Mouse (Mus musculus) large intestine, adult 2 months (tissue): Measurements from ENCODE around the gene Olfr649. TPM values are rescaled to one million over a fixed set of nuclear protein-coding genes. Genes with fewer than 3 reads are reported as not detected.

Experiments used
- polyA plus RNA-seq: library from polyadenylated mRNA; depleted of rRNA; stranded (reverse); fragments of >200 nt; gene quantifications from 2 replicates; pipeline ENCODE4 v1.2.3, GENCODE M21; 2012; rRNA removed

Olfr649 gene
- polyA plus RNA-seq, 1 experiment = not detected

Other genes starting within 250 kb of the Olfr649 start
- gene Olfr635, start 224.8 kb downstream of the Olfr649 start, polyA plus RNA-seq = not detected in 2 replicates
- gene Olfr638, start 197.2 kb downstream of the Olfr649 start, polyA plus RNA-seq = not detected in 2 replicates
- not detected in 2 replicates for gene Olfr639, start 178.7 kb downstream of the Olfr649 start, polyA plus RNA-seq
- not detected in 2 replicates for gene Olfr640, start 170.4 kb downstream of the Olfr649 start, polyA plus RNA-seq
- not detected in 2 replicates for gene Olfr641, start 160.5 kb downstream of the Olfr649 start, polyA plus RNA-seq
- gene Olfr642, start 143.3 kb downstream of the Olfr649 start, polyA plus RNA-seq = not detected in 2 replicates
- gene 4930516K23Rik, start 134.5 kb downstream of the Olfr649 start, polyA plus RNA-seq = not detected in 2 replicates
- not detected in 2 replicates for gene Olfr644, start 124.1 kb downstream of the Olfr649 start, polyA plus RNA-seq
- gene Olfr645, start 110.5 kb downstream of the Olfr649 start, polyA plus RNA-seq = not detected in 2 replicates
- gene Olfr646, start 91.1 kb downstream of the Olfr649 start, polyA plus RNA-seq = not detected in 2 replicates
- gene Ubqln5, start 66.2 kb downstream of the Olfr649 start, polyA plus RNA-seq = not detected in 2 replicates
- not detected in 2 replicates for gene Olfr643, start 58.6 kb downstream of the Olfr649 start, polyA plus RNA-seq
- not detected in 2 replicates for gene Ubqln3, start 52.7 kb downstream of the Olfr649 start, polyA plus RNA-seq
- gene Ubqlnl, start 45.4 kb downstream of the Olfr649 start, polyA plus RNA-seq = not detected in 2 replicates
- gene Olfm5, start 31.2 kb downstream of the Olfr649 start, polyA plus RNA-seq = not detected in 2 replicates
- 0.02 TPM in 1 of 2 replicates, not detected in the other for gene Olfr648, start 12.6 kb downstream of the Olfr649 start, polyA plus RNA-seq
- gene Trim6, start 22.8 kb upstream of the Olfr649 start, polyA plus RNA-seq = 0.79 and 1.1 TPM in 2 replicates
- gene Trim34a, start 48.5 kb upstream of the Olfr649 start, polyA plus RNA-seq = 3.8 and 5.5 TPM in 2 replicates
- 0.40 and 0.81 TPM in 2 replicates for gene Trim5, start 92.1 kb upstream of the Olfr649 start, polyA plus RNA-seq
- gene Trim12a, start 119.5 kb upstream of the Olfr649 start, polyA plus RNA-seq = 5.3 and 8.3 TPM in 2 replicates
- 2.5 and 3.6 TPM in 2 replicates for gene Trim34b, start 133.5 kb upstream of the Olfr649 start, polyA plus RNA-seq
- gene Trim12c, start 157.4 kb upstream of the Olfr649 start, polyA plus RNA-seq = 4.2 and 5.8 TPM in 2 replicates
- 0.12 and 0.17 TPM in 2 replicates for gene Trim30b, start 173.9 kb upstream of the Olfr649 start, polyA plus RNA-seq
- not detected in 2 replicates for gene Trim30c, start 204.9 kb upstream of the Olfr649 start, polyA plus RNA-seq